Mouse (Mus musculus): ENCODE measurements around the gene Hoxc6.

The Hoxc6 gene

GRCm38 (mm10) chr15:102991782-102992181 lies 6.3 kb upstream of the Hoxc6 start:
- no peak for DNase-seq (ENCODE audit: low spot score)

DNA sequence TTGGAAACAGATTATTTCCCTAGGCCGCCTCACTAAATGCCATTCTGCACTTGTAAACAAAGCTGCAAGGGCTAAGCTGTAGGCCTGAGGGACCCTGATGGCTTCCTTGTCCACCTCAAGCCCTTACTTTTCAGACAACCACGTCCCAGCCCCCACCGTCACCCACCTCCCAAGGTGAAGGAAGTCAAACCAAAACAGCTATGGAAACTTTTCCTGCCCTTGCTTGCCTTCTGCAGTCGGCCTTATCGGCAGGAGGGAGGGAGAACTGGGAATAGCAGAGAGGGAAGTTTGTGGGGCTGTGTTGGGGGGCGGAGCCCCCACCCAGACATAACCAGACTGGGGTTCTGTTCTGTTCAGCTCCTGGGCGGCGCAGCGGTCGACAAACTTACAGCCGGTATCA lies 5.9 kb upstream of the Hoxc6 start:
- DNase-seq (ENCODE audit: low spot score), result no peak

DNA sequence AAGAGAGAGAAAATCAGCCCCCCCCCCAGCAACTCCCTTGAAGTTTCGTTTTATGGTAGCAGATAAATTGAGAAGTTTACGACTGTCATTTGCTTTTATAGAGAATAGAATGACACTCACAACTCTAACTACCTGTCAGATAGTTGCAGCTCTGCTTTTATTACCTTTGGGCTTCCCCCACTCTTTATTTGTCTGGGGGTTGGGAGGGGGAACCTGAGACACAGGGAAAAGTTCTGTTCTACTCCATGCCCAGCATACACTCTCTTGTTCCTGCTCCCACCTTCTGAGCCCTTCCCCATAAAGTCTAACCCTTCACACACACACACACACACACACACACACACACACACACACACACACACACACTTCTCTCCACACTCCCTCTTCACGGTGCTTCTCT lies 5.2 kb upstream of the Hoxc6 start:
- DNase-seq (ENCODE audit: low spot score), result no peak

DNA sequence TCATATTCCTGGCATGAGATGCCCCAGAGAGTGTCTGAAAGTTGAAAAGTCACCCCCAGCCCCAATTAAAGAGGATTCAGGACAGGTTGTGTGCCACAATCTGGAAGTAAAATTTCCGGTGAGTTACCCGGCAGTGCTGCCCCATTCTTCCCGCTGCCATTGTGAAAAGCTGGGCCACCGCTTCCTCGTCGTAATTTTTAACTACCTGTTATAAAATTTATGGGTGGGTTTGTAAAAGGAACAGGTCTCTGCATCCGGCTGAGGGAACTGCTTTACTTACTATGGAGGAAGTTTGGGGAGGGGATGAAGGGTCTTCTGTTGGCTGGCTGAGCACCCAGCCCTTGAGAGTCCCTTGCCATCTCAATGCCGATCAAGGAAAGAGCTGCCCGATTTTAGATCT lies 1.5 kb upstream of the Hoxc6 start:
- DNase-seq (ENCODE audit: low spot score), result no peak

DNA sequence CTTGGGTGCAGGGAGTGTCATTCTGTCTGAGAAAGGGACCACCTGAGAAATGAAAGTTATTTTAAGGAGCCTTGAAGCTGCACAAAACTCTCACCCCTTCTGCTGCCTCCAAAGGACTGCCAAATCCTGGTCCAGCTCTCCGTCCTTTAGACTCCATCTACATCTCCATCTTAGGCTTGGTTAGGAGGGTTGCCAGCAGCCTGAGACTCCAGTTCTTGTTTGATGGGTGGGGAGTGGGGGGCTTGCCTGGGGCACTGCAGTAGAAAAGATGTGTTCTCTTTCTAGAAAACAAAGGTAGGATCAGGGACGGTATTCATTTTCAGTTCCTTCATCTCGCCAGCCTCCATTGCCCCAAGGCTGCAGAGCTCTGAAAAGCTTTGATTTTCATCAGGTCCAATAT lies 626 bp upstream of the Hoxc6 start:
- DNase-seq (ENCODE audit: low spot score), result no peak

GRCm38 (mm10) chr15:102998608-102999182 lies 638 bp downstream of the Hoxc6 start:
- DNase-seq (ENCODE audit: low spot score), result no peak

- DNase-seq (ENCODE audit: low spot score), result peak; percentile 97
These were observed 1.2 kb downstream of the Hoxc6 start for GRCm38 (mm10) chr15:102999183-102999831.

- DNase-seq (ENCODE audit: low spot score), result peak; percentile 56
These were observed 1.9 kb downstream of the Hoxc6 start for GRCm38 (mm10) chr15:102999955-103000354.

- no peak for DNase-seq (ENCODE audit: low spot score)
These were observed 2.4 kb downstream of the Hoxc6 start for GRCm38 (mm10) chr15:103000501-103000901.

- no peak for DNase-seq (ENCODE audit: low spot score)
These were observed 3.3 kb downstream of the Hoxc6 start for GRCm38 (mm10) chr15:103001370-103001769.

GRCm38 (mm10) chr15:103002156-103002555 lies 4.1 kb downstream of the Hoxc6 start:
- no peak for DNase-seq (ENCODE audit: low spot score)

DNA sequence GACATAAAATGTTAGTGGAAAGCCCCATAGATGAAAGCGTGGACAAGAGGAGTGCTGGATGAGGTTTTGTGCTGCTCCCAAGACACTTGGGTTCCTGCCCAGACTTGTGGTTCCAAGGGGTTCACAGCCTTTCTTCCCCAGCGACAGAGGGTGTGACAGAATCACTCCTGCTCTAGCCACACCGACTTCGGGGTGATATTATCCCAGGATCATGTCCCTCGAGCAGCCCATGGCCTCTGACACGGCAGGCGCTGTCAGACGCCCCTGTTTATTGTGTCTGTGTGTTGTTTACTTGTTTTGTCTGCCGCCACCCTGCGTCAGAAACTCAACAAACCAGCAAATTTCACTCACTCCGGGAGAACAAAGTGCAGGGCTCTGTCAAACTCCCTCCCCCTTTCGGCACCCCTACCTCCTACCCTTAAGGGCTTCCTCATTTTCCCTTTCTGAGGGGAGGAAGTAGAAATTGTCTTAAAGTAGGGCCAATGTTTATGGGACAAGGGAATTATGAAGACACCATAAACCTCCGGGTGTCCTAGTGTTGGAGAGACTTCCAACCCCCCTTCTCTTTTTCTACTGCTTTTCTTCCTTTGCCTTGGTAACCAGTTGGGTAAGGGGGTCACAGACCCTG lies 4.9 kb downstream of the Hoxc6 start:
- no peak for DNase-seq (ENCODE audit: low spot score)

DNA sequence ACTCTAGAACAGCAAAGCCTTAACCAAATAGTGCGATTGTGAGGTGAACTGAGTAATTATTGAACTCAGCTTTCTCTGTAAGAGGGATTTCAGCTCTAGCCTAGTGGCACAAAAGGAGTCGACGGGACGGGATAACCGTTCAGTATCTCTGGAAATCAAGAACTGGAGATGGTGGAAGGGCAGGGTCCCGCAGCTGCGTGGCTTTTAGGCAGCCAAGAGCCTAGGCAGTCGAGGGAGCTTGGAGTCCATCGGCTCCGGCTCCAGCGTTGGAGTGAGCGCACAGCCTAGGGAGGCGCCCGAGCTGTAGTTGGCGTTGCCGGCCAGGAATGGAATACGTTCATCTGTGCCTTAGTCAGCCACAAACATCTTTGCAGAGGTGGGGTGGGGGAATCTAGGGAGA lies 7.3 kb downstream of the Hoxc6 start:
- no peak for DNase-seq (ENCODE audit: low spot score)

GRCm38 (mm10) chr15:103005797-103006196 lies 7.7 kb downstream of the Hoxc6 start:
- no peak for DNase-seq (ENCODE audit: low spot score)

- no peak for DNase-seq (ENCODE audit: low spot score)
These were observed 8.3 kb downstream of the Hoxc6 start for GRCm38 (mm10) chr15:103006326-103006725.

DNA sequence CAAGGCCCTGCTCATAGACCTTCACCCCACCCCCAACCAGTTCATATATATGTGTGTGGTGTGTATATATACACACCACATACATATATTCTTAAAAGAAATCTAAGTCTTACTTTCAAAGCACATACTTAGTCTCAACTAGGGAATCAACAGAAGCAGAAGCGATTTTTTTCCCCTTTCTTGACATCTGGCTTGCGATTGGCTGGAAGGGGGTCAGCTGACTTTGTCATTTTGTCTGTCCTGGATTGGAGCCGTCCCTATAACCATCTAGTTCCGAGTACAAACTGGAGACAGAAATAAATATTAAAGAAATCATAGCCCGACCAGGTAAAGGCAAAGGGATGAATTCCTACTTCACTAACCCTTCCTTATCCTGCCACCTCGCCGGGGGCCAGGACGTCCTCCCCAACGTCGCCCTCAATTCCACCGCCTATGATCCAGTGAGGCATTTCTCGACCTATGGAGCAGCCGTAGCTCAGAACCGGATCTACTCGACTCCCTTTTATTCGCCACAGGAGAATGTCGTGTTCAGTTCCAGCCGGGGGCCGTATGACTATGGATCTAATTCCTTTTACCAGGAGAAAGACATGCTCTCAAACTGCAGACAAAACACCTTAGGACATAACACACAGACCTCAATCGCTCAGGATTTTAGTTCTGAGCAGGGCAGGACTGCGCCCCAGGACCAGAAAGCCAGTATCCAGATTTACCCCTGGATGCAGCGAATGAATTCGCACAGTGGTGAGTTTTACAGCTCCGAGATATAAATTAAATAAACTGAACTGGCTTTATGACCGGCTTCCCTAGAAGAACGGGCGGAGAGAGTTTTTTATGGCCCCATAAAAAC lies 11.4 kb downstream of the Hoxc6 start:
- no peak for DNase-seq (ENCODE audit: low spot score)

DNA sequence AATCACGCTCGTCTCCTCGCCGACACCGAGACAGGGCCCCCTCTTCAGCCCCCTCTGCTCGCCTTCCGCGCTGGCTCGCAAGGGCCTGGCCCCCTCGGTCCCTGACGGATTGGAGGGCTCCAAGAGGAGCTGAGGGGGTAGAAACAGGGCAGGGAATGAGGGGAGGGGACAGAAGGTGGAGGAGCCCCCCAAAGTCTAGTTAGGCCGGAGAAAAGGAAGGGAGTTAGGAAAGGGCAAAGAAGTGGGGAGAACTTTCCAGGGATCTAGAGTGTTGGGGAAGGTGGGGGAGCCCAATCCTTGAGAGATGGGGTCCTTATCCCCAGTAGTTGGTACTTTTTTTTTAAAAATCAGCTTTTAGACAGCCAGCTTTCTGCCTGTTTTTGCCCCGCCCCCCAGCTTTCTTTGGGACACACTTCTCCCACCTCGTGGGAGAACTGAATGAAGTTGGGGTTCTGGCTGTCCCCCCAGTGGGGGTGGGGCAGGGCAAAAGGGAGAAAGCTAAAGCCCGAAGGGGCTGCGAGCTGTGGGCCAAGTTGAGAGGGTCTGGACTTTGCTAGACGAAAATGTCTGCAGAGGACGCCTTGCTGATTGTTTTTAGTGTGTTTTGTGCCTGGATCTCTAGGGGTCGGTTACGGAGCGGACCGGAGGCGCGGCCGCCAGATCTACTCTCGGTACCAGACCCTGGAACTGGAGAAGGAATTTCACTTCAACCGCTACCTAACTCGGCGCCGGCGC lies 12.2 kb downstream of the Hoxc6 start:
- DNase-seq (ENCODE audit: low spot score), result no peak

GRCm38 (mm10) chr15:103010847-103011555 lies 12.9 kb downstream of the Hoxc6 start:
- DNase-seq (ENCODE audit: low spot score), result no peak

GRCm38 (mm10) chr15:103011928-103012486 lies 13.9 kb downstream of the Hoxc6 start:
- DNase-seq (ENCODE audit: low spot score), result peak; percentile 73

- no peak for DNase-seq (ENCODE audit: low spot score)
These were observed 15.4 kb downstream of the Hoxc6 start for GRCm38 (mm10) chr15:103013238-103013984.

Data from ovary, adult 18-20 months (tissue).